Mouse (Mus musculus): ENCODE data around the gene Mthfsd.

- TF ChIP-seq CTCF (IDR thresholded peaks at IDR 0.05; ENCODE audit: borderline replicate concordance, insufficient read depth, low read length) (no peak), POLR2A (IDR thresholded peaks at IDR 0.05; ENCODE audit: low read depth, low read length) (no peak)
These were observed 14.2 kb upstream of the Mthfsd start for GRCm38 (mm10) chr8:121122368-121122767.
